Mouse (Mus musculus) C2C12 (cell line): ENCODE data around the gene Mctp1. TPM values are rescaled to one million over a fixed set of nuclear protein-coding genes. Genes with fewer than 3 reads are reported as not detected.

Source experiments
- H3K27me3 ChIP-seq: one replicate; pipeline ENCODE4 v1.6.1; 2011; ENCODE audit not compliant: control insufficient read depth, insufficient read depth, insufficient read length
- H3K36me3 ChIP-seq: one replicate; pipeline ENCODE4 v1.6.1; 2011; ENCODE audit not compliant: control insufficient read depth, insufficient read depth
- H3K4me3 ChIP-seq: one replicate; pipeline ENCODE4 v1.5.1; 2011; ENCODE audit warnings: mild to moderate bottlenecking, control low read depth; ENCODE audit not compliant: poor library complexity, insufficient read depth, severe bottlenecking
- H3K79me2 ChIP-seq: one replicate; pipeline ENCODE4 v1.6.1; 2011; ENCODE audit not compliant: control insufficient read depth, insufficient read depth
- H3K79me3 ChIP-seq: one replicate; pipeline ENCODE4 v1.6.1; 2011; ENCODE audit warnings: low read depth, control low read depth
- H3ac ChIP-seq: one replicate; pipeline ENCODE3; 2011; ENCODE audit warnings: low read depth; ENCODE audit not compliant: control insufficient read depth, insufficient read length
- CEBPB ChIP-seq: IDR thresholded peaks from one replicate; pipeline ENCODE4 v1.6.1; 2011; ENCODE audit warnings: low read depth, mild to moderate bottlenecking, control low read depth, moderate library complexity
- CTCF ChIP-seq: IDR thresholded peaks from one replicate; pipeline ENCODE4 v1.5.1; 2011; ENCODE audit not compliant: control insufficient read depth, insufficient read depth, insufficient read length
- FOSL1 ChIP-seq: IDR thresholded peaks from one replicate; pipeline ENCODE4 v1.8.0; 2011; ENCODE audit warnings: mild to moderate bottlenecking, low read length; ENCODE audit not compliant: poor library complexity, insufficient read depth, severe bottlenecking
- MAX ChIP-seq: IDR thresholded peaks from one replicate; pipeline ENCODE4 v1.6.1; 2011; ENCODE audit warnings: mild to moderate bottlenecking, control low read depth
- MYOD1 ChIP-seq: IDR thresholded peaks from one replicate; pipeline ENCODE4 v1.6.1; 2011; ENCODE audit warnings: low read depth; ENCODE audit not compliant: control insufficient read depth, insufficient read length
- MYOG ChIP-seq: IDR thresholded peaks from one replicate; pipeline ENCODE4 v1.6.1; 2011; ENCODE audit not compliant: control insufficient read depth, insufficient read length; ENCODE audit errors: extremely low read depth
- USF1 ChIP-seq: IDR thresholded peaks from one replicate; pipeline ENCODE4 v1.6.1; 2011; ENCODE audit warnings: low read depth, mild to moderate bottlenecking, control low read depth, moderate library complexity
- polyA plus RNA-seq: library from polyadenylated mRNA; unstranded; fragments of >200 nt; fragmentation: generic; extraction: Trizol; gene quantifications from one replicate; pipeline ENCODE4 v1.2.1, GENCODE M21; 2012; ENCODE audit warnings: missing spikeins

Mctp1 gene
- polyA plus RNA-seq, 1 experiment = 0.36 TPM

DNA sequence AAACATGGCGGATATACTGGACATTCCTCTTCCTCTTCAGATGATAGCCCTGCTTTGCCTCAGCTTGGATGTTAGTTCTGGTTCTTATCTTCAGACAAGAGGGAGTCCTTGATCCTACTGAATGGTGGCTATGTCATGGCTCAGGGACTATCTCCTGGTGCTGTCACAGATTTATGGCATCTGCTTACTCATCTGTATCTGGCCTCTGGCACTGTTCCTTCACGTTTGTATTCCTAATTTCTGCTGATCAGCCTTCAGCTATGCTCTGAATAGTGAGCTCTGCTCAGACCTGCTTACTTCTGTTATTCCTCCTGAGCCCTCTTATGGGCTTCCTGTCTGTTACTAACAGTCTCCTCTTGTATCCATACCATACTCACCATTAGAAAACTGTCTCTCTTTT lies 7.6 kb downstream of the Mctp1 start:
- TF ChIP-seq FOSL1 (no peak), MAX (no peak), USF1 (no peak), MYOG (no peak), MYOD1 (no peak)
- Histone ChIP-seq H3K79me2 (no peaks in the 10 kb centered on the region), H3K27me3 (no peaks in the 10 kb centered on the region), H3K36me3 (no peaks in the 10 kb centered on the region), H3K79me3 (no peaks in the 10 kb centered on the region), H3ac (no peak overlapping the region), H3K4me3 (no peak overlapping the region)

DNA sequence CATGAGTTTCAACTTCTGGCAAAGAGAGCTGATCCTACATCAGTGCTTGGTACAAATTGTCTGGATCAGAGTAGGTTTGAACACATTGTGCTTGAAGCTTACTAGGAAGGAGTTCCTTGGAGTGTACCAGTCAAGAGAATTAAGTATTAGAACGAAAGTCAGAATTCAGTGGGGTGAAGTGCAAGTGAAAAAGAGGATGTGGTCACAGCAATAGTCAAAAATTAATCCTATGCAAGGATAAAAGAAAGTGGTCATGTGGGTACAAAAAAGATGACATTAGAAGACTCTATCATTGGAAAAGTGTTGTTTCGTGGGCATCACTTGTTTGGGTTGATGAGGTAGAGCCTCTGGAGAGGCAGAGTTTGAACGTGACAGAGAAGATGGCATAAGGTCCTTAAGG lies 8.8 kb downstream of the Mctp1 start:
- no peaks in the 10 kb centered on the region for H3K79me3 ChIP-seq
- TF ChIP-seq FOSL1 (no peak), MYOG (no peak), MYOD1 (no peak), CTCF (no peak), MAX (no peak), USF1 (no peak), CEBPB (no peak)
- H3ac ChIP-seq = no peak overlapping the region
- H3K4me3 ChIP-seq = no peak overlapping the region
- H3K36me3 ChIP-seq = no peaks in the 10 kb centered on the region
- no peaks in the 10 kb centered on the region for H3K79me2 ChIP-seq
- H3K27me3 ChIP-seq = no peaks in the 10 kb centered on the region

DNA sequence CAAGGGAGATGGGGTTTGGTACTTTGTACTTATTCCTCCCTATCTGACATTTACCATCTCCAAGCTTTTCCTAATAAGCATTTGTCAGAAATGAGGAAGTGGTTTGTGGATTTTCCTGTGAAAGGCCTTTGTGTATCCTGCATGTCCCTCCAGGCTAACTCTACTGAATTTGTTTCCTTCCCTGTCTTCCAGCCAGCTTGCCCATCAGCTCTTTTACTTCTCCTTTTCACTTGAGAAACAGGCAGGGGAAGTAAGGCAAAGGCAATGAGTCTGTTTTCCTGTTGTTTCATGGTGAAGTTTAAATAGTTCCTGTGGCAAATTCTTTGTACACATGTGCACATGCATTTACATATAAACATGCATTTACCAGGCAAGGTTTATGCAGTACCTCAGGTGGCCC lies 11.6 kb downstream of the Mctp1 start:
- H3K36me3 ChIP-seq = no peaks in the 10 kb centered on the region
- no peak overlapping the region for H3ac ChIP-seq
- H3K79me2 ChIP-seq = no peaks in the 10 kb centered on the region
- TF ChIP-seq MYOG = no peak
- TF ChIP-seq CTCF = no peak
- TF ChIP-seq MAX = no peak
- no peak for TF ChIP-seq MYOD1
- no peak for TF ChIP-seq USF1
- H3K27me3 ChIP-seq = no peaks in the 10 kb centered on the region
- no peak overlapping the region for H3K4me3 ChIP-seq
- no peaks in the 10 kb centered on the region for H3K79me3 ChIP-seq

DNA sequence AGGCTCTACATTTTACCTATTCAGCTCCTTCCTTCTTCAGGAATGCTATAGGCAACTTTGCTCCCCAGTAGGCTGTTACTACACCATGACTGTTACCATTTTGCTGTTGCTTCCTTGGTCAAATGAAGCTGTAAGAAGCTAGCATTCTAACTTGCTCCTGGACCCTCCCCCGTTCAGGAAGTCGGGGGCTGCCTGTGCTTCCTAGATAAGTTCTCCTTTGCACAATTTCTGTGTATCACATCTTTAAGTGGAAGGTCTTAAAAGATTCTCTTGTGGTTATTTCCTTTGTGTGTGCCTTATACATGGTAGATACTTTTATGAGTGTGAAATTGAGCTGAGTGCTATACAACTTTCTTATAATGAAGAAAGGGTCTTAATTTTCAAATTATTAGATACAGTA lies 25.0 kb downstream of the Mctp1 start:
- no peak overlapping the region for H3ac ChIP-seq
- no peak for TF ChIP-seq MAX
- no peak for TF ChIP-seq MYOG
- no peak for TF ChIP-seq FOSL1
- TF ChIP-seq CEBPB = no peak
- TF ChIP-seq MYOD1 = no peak
- TF ChIP-seq USF1 = no peak
- TF ChIP-seq CTCF = no peak
- H3K36me3 ChIP-seq = no peaks in the 10 kb centered on the region
- no peaks in the 10 kb centered on the region for H3K27me3 ChIP-seq
- H3K79me2 ChIP-seq = no peaks in the 10 kb centered on the region
- H3K79me3 ChIP-seq = no peaks in the 10 kb centered on the region
- no peak overlapping the region for H3K4me3 ChIP-seq

DNA sequence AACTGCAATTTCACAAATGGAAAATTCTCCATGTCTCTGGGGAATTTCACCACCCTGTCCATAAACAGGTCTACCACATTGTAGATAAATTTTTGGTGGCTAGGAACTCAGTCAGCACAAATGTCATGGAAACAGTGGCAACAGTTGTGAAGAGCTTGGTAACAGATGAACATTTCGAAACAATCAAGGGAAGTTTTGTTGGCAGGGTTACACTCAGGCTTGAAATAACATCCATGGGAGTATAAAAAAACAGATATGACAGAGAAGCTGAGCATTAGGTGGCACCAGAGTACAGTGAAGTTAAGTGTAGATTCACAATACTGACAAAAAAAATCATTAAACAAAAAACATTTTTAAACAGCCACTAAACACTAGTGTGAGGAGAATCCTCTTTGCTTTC lies 26.3 kb downstream of the Mctp1 start:
- H3K79me3 ChIP-seq = no peaks in the 10 kb centered on the region
- H3K27me3 ChIP-seq = no peaks in the 10 kb centered on the region
- H3ac ChIP-seq = no peak overlapping the region
- H3K4me3 ChIP-seq = no peak overlapping the region
- TF ChIP-seq CTCF (no peak), MAX (no peak), MYOD1 (no peak), FOSL1 (no peak), USF1 (no peak), MYOG (no peak), CEBPB (no peak)
- H3K79me2 ChIP-seq = no peaks in the 10 kb centered on the region
- no peaks in the 10 kb centered on the region for H3K36me3 ChIP-seq

DNA sequence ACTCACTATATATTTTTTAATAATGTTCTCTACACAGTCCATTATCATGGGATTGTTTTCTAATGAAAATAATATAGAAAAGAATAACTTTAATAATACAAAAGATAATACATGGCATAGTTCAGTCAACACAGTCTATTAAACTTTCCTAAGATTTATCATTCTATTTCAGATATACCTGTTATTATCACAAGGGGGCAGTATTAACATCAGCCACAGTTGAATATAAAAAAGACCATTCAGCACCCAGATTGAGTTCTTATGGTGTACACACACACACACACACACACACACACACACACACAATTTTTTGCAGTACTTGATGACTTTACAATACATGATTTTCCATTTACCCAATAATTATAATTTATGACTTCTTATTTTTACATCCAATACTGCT lies 31.0 kb downstream of the Mctp1 start:
- no peaks in the 10 kb centered on the region for H3K36me3 ChIP-seq
- TF ChIP-seq MYOD1 (no peak), CTCF (no peak), USF1 (no peak), MAX (no peak), FOSL1 (no peak), MYOG (no peak), CEBPB (no peak)
- H3K79me2 ChIP-seq = no peaks in the 10 kb centered on the region
- H3ac ChIP-seq = no peak overlapping the region
- no peaks in the 10 kb centered on the region for H3K27me3 ChIP-seq
- H3K79me3 ChIP-seq = no peaks in the 10 kb centered on the region
- H3K4me3 ChIP-seq = no peak overlapping the region
